Mouse (Mus musculus): ENCODE data around the gene Kcnab2. TPM values are rescaled to one million over a fixed set of nuclear protein-coding genes. Genes with fewer than 3 reads are reported as not detected.

Kcnab2 gene
- total and polyA plus RNA-seq, 2 experiments, result 0.37 to 0.59 TPM

DNA sequence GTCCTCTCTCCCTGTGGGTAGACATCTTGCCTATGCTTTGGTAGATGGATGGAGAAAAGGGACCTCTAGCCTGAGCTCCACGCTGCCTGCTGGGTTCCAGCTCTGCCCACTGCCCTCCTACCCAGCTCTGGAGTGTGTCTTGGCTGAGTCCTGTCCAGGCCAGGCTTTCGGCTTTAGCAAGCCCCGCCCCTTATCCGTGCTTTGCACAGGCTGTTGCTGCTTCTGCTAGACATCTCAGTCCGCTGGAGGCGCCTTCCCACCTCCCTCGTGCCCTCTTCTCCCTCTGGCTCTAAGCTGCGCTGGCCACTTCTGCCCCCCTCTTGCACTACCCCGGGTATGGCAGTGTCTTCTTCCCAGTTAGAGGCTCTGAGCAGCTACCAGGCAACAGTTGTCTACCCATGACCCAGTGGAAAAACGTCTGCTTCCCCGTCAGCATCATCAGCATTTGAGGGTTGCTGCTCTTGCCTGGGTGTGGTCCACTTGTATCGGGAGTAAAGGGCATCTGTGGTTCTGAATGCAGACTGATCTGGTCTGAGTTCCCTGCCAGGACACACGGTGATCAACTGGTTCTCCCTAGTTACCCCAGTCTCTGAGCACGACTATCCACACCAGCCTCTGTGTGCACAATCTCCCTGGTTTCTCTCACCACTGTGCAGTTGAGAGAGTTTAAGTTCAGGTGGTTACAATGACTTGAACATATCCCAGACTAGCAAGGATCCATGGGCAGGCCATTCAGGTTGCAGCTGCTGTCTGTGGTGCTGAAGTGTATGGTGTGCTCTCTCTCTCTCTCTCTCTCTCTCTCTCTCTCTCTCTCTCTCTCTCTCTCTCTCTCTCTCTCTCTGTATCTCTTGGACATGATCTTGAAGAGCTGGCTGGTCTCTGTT lies 126.0 kb downstream of the Kcnab2 start:
- no peaks in the 10 kb centered on the region for H3K4me1 ChIP-seq (ENCODE audit: control insufficient read depth, insufficient read depth, low read length)
- DNase-seq (ENCODE audit: extremely low read depth, low read depth, low spot score), result no peak
- H3K27me3 ChIP-seq (ENCODE audit: control insufficient read depth, insufficient read depth, low read length), result no peaks in the 10 kb centered on the region
- no peaks in the 10 kb centered on the region for H3K79me2 ChIP-seq (ENCODE audit: control insufficient read depth, insufficient read depth, low read length)
- H3K9ac ChIP-seq (ENCODE audit: low read depth, low read length), result no peak overlapping the region
- no peak overlapping the region for H3K27ac ChIP-seq (replicated peaks; ENCODE audit: insufficient read depth, low read depth, low read length)
- TF ChIP-seq CTCF (IDR thresholded peaks at IDR 0.05; ENCODE audit: low read depth, low read length), result no peak
- TF ChIP-seq POLR2A (IDR thresholded peaks at IDR 0.05; ENCODE audit: extremely low read depth, insufficient read depth, low read length), result no peak
- H3K4me3 ChIP-seq (ENCODE audit: insufficient read depth, low read depth, low read length), result no peak overlapping the region
- H3K36me3 ChIP-seq (ENCODE audit: control insufficient read depth, insufficient read depth, low read length), result no peaks in the 10 kb centered on the region
- WGBS, result 19% methylated on average over 14 of the region's 14 CpGs

DNA sequence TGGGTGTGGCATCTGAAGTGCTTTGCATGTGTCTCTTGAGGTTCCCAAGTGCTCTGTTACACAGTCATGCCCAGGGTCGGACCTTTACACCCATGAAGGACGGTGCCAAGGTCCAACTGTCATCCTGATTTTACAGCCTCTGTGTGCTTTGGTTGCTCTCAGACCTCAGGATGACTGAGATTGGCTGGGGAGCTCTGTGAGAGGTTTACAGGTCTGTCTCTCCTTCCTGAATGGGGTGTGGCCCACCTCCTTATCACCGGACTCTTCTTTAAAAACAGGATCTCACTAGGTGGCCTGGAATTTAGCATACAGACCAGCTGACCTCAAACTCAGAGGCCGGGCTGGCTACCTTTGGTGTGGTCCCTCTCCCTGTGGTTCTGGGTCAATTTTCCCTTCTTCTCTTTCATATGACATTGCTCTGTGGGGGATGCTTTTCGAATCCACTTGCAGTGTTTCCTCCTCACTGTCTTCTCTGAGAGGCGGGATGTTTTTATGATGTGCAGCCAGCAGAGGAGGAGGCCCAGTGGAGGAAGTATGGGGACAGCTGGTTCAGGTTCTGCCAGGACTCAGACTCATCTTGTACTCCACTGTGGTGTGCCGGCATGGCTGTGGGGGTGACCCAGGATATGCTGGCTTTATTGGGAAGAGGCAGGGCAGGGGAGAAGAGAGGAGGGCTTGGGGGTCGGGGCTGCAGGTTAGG lies 126.8 kb downstream of the Kcnab2 start:
- no peak for DNase-seq (ENCODE audit: extremely low read depth, low read depth, low spot score)
- H3K4me3 ChIP-seq (ENCODE audit: insufficient read depth, low read depth, low read length), result no peak overlapping the region
- TF ChIP-seq CTCF (IDR thresholded peaks at IDR 0.05; ENCODE audit: low read depth, low read length) (no peak), POLR2A (IDR thresholded peaks at IDR 0.05; ENCODE audit: extremely low read depth, insufficient read depth, low read length) (no peak)
- H3K9ac ChIP-seq (ENCODE audit: low read depth, low read length), result no peak overlapping the region
- 31% methylated on average over 8 of the region's 8 CpGs for WGBS
- no peaks in the 10 kb centered on the region for H3K27me3 ChIP-seq (ENCODE audit: control insufficient read depth, insufficient read depth, low read length)
- H3K36me3 ChIP-seq (ENCODE audit: control insufficient read depth, insufficient read depth, low read length), result no peaks in the 10 kb centered on the region
- no peak overlapping the region for H3K27ac ChIP-seq (replicated peaks; ENCODE audit: insufficient read depth, low read depth, low read length)
- no peaks in the 10 kb centered on the region for H3K79me2 ChIP-seq (ENCODE audit: control insufficient read depth, insufficient read depth, low read length)
- no peaks in the 10 kb centered on the region for H3K4me1 ChIP-seq (ENCODE audit: control insufficient read depth, insufficient read depth, low read length)

DNA sequence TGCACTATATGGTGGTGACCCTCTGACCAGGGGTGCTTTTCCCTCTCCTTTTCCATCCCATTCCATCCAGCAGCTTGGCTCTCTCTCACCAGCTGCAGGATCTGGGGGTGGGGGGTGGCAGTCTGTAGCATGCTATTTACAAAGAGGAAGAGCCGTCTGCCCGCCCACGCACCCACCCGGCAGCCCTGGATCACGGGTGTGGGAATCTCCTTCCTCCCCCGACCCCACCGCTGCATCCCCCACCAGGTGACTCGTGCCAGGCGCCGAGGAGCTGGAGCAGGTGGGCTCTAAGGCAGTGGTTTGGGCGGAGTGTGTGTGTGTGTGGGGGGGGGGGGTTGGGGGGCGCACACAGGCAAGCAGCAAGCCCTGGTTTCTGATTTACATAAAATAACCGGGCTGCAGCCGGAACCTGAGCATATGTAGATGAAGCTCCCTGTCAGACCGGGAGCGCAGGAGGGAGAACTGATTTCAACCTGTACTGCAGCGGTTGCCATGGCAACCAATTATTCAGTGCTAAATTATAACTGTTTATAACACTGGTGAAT lies 127.8 kb downstream of the Kcnab2 start:
- TF ChIP-seq CTCF (IDR thresholded peaks at IDR 0.05; ENCODE audit: low read depth, low read length) (no peak), POLR2A (IDR thresholded peaks at IDR 0.05; ENCODE audit: extremely low read depth, insufficient read depth, low read length) (no peak)
- H3K27me3 ChIP-seq (ENCODE audit: control insufficient read depth, insufficient read depth, low read length), result no peaks in the 10 kb centered on the region
- H3K36me3 ChIP-seq (ENCODE audit: control insufficient read depth, insufficient read depth, low read length), result no peaks in the 10 kb centered on the region
- no peak overlapping the region for H3K9ac ChIP-seq (ENCODE audit: low read depth, low read length)
- no peak overlapping the region for H3K4me3 ChIP-seq (ENCODE audit: insufficient read depth, low read depth, low read length)
- 9% methylated on average over 17 of the region's 17 CpGs for WGBS
- H3K79me2 ChIP-seq (ENCODE audit: control insufficient read depth, insufficient read depth, low read length), result no peaks in the 10 kb centered on the region
- no peak overlapping the region for H3K27ac ChIP-seq (replicated peaks; ENCODE audit: insufficient read depth, low read depth, low read length)
- no peak for DNase-seq (ENCODE audit: extremely low read depth, low read depth, low spot score)
- H3K4me1 ChIP-seq (ENCODE audit: control insufficient read depth, insufficient read depth, low read length), result no peaks in the 10 kb centered on the region

DNA sequence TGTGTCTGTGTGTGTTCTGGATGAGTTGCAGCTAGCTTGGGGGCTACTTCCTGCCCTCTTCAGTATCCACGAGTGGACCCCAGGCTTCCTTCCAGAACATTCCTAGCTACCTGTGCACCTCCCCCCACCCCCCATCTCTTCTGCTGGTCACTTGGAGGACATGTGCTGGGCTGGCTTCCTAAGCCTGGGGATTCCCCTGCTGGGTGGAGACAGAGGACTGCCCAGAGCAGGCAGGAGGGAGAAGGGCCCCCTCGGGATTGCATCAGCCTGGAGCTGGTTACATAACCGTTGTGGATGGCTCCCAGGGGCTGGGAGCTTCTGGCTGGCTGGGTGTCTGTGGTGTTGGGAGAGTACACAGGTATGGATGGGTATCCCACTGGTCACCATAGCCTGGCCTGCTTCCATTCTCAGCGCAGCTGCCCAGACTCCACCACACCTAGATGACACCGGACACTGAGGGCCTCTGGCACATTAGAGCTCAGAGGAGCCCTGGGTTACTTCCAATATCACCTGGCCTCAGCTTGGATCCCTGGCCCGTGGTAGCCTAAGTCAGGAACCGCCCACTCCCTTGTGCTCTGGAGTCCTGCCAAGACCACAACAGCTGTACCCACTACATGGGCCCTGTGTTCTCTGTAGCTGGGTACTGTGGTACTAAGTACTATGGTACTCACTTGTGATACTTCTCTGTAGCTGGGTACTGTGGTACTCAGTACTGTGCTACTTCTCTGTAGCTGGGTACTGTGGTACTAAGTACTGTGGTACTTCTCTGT lies 132.4 kb downstream of the Kcnab2 start:
- no peak for TF ChIP-seq CTCF (IDR thresholded peaks at IDR 0.05; ENCODE audit: low read depth, low read length)
- TF ChIP-seq POLR2A (IDR thresholded peaks at IDR 0.05; ENCODE audit: extremely low read depth, insufficient read depth, low read length), result no peak
- no peak for DNase-seq (ENCODE audit: extremely low read depth, low read depth, low spot score)
- Histone ChIP-seq H3K4me1 (ENCODE audit: control insufficient read depth, insufficient read depth, low read length) (no peaks in the 10 kb centered on the region), H3K4me3 (ENCODE audit: insufficient read depth, low read depth, low read length) (no peak overlapping the region), H3K9ac (ENCODE audit: low read depth, low read length) (no peak overlapping the region), H3K79me2 (ENCODE audit: control insufficient read depth, insufficient read depth, low read length) (no peaks in the 10 kb centered on the region), H3K27ac (replicated peaks; ENCODE audit: insufficient read depth, low read depth, low read length) (no peak overlapping the region), H3K36me3 (ENCODE audit: control insufficient read depth, insufficient read depth, low read length) (no peaks in the 10 kb centered on the region), H3K27me3 (ENCODE audit: control insufficient read depth, insufficient read depth, low read length) (no peaks in the 10 kb centered on the region)
- 20% methylated on average over 7 of the region's 7 CpGs for WGBS

DNA sequence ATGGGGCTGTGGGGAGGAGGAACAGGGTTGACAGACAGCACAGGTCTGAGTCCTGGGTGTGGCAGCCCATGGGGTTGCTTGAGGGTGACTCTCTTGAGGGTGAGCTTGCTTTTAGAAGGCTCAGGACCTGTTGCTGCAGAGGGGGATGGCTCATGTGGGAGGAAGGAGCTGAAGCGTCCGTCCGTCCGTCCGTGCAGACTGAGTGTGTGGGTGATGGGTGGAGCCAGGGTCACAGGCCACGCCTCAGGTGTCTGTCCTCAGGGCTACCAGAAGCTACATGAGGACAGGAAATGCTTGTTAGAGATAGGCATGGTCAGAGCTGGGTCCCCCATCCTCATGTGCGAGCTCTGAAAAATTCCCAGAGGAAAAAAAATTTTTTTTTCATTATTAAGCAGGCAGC lies 133.0 kb downstream of the Kcnab2 start:
- Histone ChIP-seq H3K4me3 (ENCODE audit: insufficient read depth, low read depth, low read length) (no peak overlapping the region), H3K27ac (replicated peaks; ENCODE audit: insufficient read depth, low read depth, low read length) (no peak overlapping the region), H3K9ac (ENCODE audit: low read depth, low read length) (no peak overlapping the region), H3K27me3 (ENCODE audit: control insufficient read depth, insufficient read depth, low read length) (no peaks in the 10 kb centered on the region), H3K79me2 (ENCODE audit: control insufficient read depth, insufficient read depth, low read length) (no peaks in the 10 kb centered on the region), H3K4me1 (ENCODE audit: control insufficient read depth, insufficient read depth, low read length) (no peaks in the 10 kb centered on the region), H3K36me3 (ENCODE audit: control insufficient read depth, insufficient read depth, low read length) (no peaks in the 10 kb centered on the region)
- TF ChIP-seq POLR2A (IDR thresholded peaks at IDR 0.05; ENCODE audit: extremely low read depth, insufficient read depth, low read length) (no peak), CTCF (IDR thresholded peaks at IDR 0.05; ENCODE audit: low read depth, low read length) (no peak)
- 19% methylated on average over 7 of the region's 7 CpGs for WGBS
- DNase-seq (ENCODE audit: extremely low read depth, low read depth, low spot score), result no peak
